Mouse (Mus musculus): ENCODE measurements around the gene Aox2.

DNA sequence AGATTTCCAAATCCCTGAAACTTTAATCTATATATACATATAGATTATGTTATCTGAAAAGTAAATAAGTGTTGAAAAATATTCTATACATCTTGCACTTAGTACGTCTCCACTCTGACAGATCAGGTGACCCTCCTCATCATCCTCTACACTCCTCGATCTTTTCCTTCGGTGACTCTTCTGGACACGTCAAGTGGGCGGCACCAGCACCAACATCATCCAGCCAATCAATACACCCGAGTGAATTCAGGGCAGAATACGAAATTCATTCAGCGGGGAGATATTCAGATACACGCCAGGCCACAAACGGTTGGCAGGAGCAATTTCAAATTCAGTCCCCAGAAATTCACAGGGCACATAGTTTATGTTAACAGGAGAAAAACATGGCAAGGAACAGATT lies 141.9 kb downstream of the Aox2 start:
- TF ChIP-seq CHD2 (IDR thresholded peaks at IDR 0.05; ENCODE audit: low read depth, low read length), result no peak
- no peak for TF ChIP-seq HCFC1 (IDR thresholded peaks at IDR 0.05; ENCODE audit: borderline replicate concordance, insufficient read depth, low read length)
- no peak for TF ChIP-seq MAFK (IDR thresholded peaks at IDR 0.05; ENCODE audit: insufficient read depth, low read depth, low read length)
